Mouse (Mus musculus): ENCODE results near the gene Numb.
A peak's percentile ranks its signal among the peaks of the same experiment; 100 is the strongest.

Numb gene

GRCm38 (mm10) chr12:83852512-83853213 is 69.1 kb downstream of the Numb start:
- DNase-seq = no peak

- no peak for DNase-seq
These were observed 71.4 kb downstream of the Numb start for GRCm38 (mm10) chr12:83850334-83850733.

GRCm38 (mm10) chr12:83848595-83849231 is 73.0 kb downstream of the Numb start:
- DNase-seq = no peak

GRCm38 (mm10) chr12:83847877-83848276 is 73.9 kb downstream of the Numb start:
- no peak for DNase-seq

GRCm38 (mm10) chr12:83842678-83843440 is 78.9 kb downstream of the Numb start:
- no peak for DNase-seq

- DNase-seq = no peak
These were observed 80.1 kb downstream of the Numb start for GRCm38 (mm10) chr12:83841409-83842190.

GRCm38 (mm10) chr12:83833979-83834378 is 87.8 kb downstream of the Numb start:
- no peak for DNase-seq

GRCm38 (mm10) chr12:83830424-83830823 is 91.3 kb downstream of the Numb start:
- no peak for DNase-seq

GRCm38 (mm10) chr12:83816616-83817015 is 105.1 kb downstream of the Numb start:
- no peak for DNase-seq

GRCm38 (mm10) chr12:83811901-83812300 is 109.8 kb downstream of the Numb start:
- DNase-seq = no peak

- no peak for DNase-seq
These were observed 118.1 kb downstream of the Numb start for GRCm38 (mm10) chr12:83803641-83804040.

- DNase-seq = peak; percentile 27
These were observed 120.8 kb downstream of the Numb start for GRCm38 (mm10) chr12:83800943-83801342.

GRCm38 (mm10) chr12:83798313-83798712 is 123.4 kb downstream of the Numb start:
- no peak for DNase-seq

- DNase-seq = no peak
These were observed 126.1 kb downstream of the Numb start for GRCm38 (mm10) chr12:83795586-83795985.

GRCm38 (mm10) chr12:83795051-83795450 is 126.7 kb downstream of the Numb start:
- no peak for DNase-seq

- DNase-seq = no peak
These were observed 128.9 kb downstream of the Numb start for GRCm38 (mm10) chr12:83792706-83793410.

- DNase-seq = peak; percentile 63
These were observed 130.0 kb downstream of the Numb start for GRCm38 (mm10) chr12:83791737-83792136.

GRCm38 (mm10) chr12:83790749-83791148 is 131.0 kb downstream of the Numb start:
- DNase-seq = no peak

GRCm38 (mm10) chr12:83789781-83790140 is 132.0 kb downstream of the Numb start:
- DNase-seq = no peak

GRCm38 (mm10) chr12:83789051-83789780 is 132.5 kb downstream of the Numb start:
- DNase-seq = no peak

GRCm38 (mm10) chr12:83785305-83785704 is 136.4 kb downstream of the Numb start:
- DNase-seq = no peak

- no peak for DNase-seq
These were observed 139.1 kb downstream of the Numb start for GRCm38 (mm10) chr12:83782669-83783068.

All from cerebellum, adult 9-11 months (tissue).